Mouse (Mus musculus) forebrain, embryonic 12.5 days (tissue): ENCODE data around the gene Apoh. TPM values are rescaled to one million over a fixed set of nuclear protein-coding genes. Genes with fewer than 3 reads are reported as not detected.

ENCODE experiments used
- ATAC-seq: fragments of 200-750 bp; cut with Nextera tagmentation; 2 replicates; pipeline ENCODE4 v1.8.0; 2017; ENCODE audit warnings: moderate TSS enrichment; ENCODE audit not compliant: low FRiP score
- H3K27ac ChIP-seq: fragments of 300-500 bp; sonication (generic); 2 replicates; pipeline ENCODE4 v1.5.1; 2016; ENCODE audit warnings: mild to moderate bottlenecking
- H3K27me3 ChIP-seq: fragments of 300-500 bp; sonication (generic); 2 replicates; pipeline ENCODE4 v1.6.1; 2016; ENCODE audit warnings: mild to moderate bottlenecking
- H3K36me3 ChIP-seq: fragments of 300-500 bp; sonication (generic); replicated peaks from 2 replicates; pipeline ENCODE4 v1.6.1; 2016; ENCODE audit warnings: mild to moderate bottlenecking
- H3K4me1 ChIP-seq: fragments of 300-500 bp; sonication (generic); 2 replicates; pipeline ENCODE4 v1.6.1; 2016
- H3K4me2 ChIP-seq: fragments of 300-500 bp; sonication (generic); 2 replicates; pipeline ENCODE4 v1.6.1; 2016; ENCODE audit warnings: mild to moderate bottlenecking, moderate library complexity
- H3K4me3 ChIP-seq: fragments of 300-500 bp; sonication (generic); replicated peaks from 2 replicates; pipeline ENCODE4 v1.5.1; 2016; ENCODE audit warnings: mild to moderate bottlenecking
- H3K9ac ChIP-seq: fragments of 300-500 bp; sonication (generic); 2 replicates; pipeline ENCODE4 v1.6.1; 2016; ENCODE audit warnings: mild to moderate bottlenecking
- H3K9me3 ChIP-seq: fragments of 300-500 bp; sonication (generic); 2 replicates; pipeline ENCODE4 v1.6.1; 2016
- WGBS: fragments of 180-500 bp; shearing (Covaris S2); methylation state at CpG from one replicate; pipeline ENCODE4 v1.1.7; 2016; 5-methylcytosine and 5-hydroxymethylcytosine counted together
- polyA plus RNA-seq: library from polyadenylated mRNA; unstranded; fragments of >200 nt; fragmentation: Nextera tagmentation; extraction: Ambion mirVana; gene quantifications from 2 replicates; pipeline ENCODE4 v1.2.1, GENCODE M21; 2016

Apoh gene
- polyA plus RNA-seq, 1 experiment from 2014 or later = not detected

DNA sequence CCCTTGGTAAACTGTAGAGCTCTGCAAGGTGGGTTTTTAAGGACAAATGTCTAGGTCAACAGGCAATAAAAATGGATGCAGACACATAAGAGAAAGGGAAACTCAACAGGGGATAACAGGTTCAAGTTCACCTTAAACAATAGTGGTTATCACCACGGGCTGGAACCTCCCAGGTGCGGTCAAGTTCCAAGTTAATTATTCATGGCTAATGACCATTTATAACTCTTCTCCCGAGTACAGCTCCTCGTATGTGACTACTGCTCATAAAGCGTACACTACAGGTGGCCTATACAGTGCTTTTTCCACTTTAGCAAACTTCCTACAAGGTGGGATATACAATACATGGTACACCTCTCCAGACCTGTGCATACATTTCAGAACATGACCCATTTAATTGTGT, 33.4 kb upstream of the Apoh start:
- WGBS = 89% methylated on average over 5 of the region's 5 CpGs
- no peak overlapping the region for H3K9ac ChIP-seq
- H3K4me2 ChIP-seq = no peak overlapping the region
- H3K4me3 ChIP-seq = no peak overlapping the region
- ATAC-seq = no peak
- H3K4me1 ChIP-seq = no peaks in the 10 kb centered on the region
- no peak overlapping the region for H3K27ac ChIP-seq
- H3K36me3 ChIP-seq = no peaks in the 10 kb centered on the region
- H3K27me3 ChIP-seq = no peaks in the 10 kb centered on the region
- no peaks in the 10 kb centered on the region for H3K9me3 ChIP-seq

- H3K4me2 ChIP-seq = no peak overlapping the region
- no peaks in the 10 kb centered on the region for H3K9me3 ChIP-seq
- no peaks in the 10 kb centered on the region for H3K36me3 ChIP-seq
- 89% methylated on average over 2 of the region's 2 CpGs for WGBS
- H3K27ac ChIP-seq = no peak overlapping the region
- no peak overlapping the region for H3K4me3 ChIP-seq
- no peak for ATAC-seq
- no peak overlapping the region for H3K9ac ChIP-seq
- no peaks in the 10 kb centered on the region; the same call in 1 of the 2 replicates for H3K4me1 ChIP-seq
- H3K27me3 ChIP-seq = no peaks in the 10 kb centered on the region
These were observed 31.2 kb upstream of the Apoh start for GRCm38 (mm10) chr11:108311912-108312311.

- H3K27ac ChIP-seq = no peak overlapping the region
- H3K9me3 ChIP-seq = no peaks in the 10 kb centered on the region
- no peaks in the 10 kb centered on the region for H3K27me3 ChIP-seq
- ATAC-seq = no peak
- H3K36me3 ChIP-seq = no peaks in the 10 kb centered on the region
- no peak overlapping the region for H3K9ac ChIP-seq
- WGBS = 76% methylated on average over 5 of the region's 5 CpGs
- H3K4me3 ChIP-seq = no peak overlapping the region
- H3K4me1 ChIP-seq = no peaks in the 10 kb centered on the region; the same call in 1 of the 2 replicates
- no peak overlapping the region for H3K4me2 ChIP-seq
These were observed 30.6 kb upstream of the Apoh start for GRCm38 (mm10) chr11:108312516-108312915.

DNA sequence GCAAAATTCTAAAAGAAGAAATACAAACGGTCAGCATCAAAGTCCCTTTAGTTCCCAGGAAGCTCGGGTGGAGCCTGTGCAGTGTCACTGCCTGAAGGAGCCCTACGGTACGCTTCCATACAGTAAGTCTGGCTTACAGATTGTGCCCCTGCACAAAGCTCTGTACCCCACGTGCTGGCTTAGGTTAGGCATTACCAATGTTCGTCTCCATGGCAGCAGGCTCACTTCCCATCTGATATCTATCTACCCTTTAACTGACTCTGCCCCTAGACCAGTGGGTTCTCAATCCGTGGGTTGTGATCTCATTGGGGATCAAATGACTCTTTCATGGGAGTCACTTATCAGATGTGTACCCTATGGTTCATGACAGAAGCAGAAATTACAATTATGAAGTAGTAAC, 27.4 kb upstream of the Apoh start:
- Histone ChIP-seq H3K27ac (no peak overlapping the region), H3K9ac (no peak overlapping the region), H3K9me3 (no peaks in the 10 kb centered on the region), H3K4me3 (no peak overlapping the region), H3K4me1 (no peaks in the 10 kb centered on the region; the same call in 1 of the 2 replicates), H3K36me3 (no peaks in the 10 kb centered on the region), H3K4me2 (no peak overlapping the region), H3K27me3 (no peaks in the 10 kb centered on the region)
- 89% methylated on average over 7 of the region's 7 CpGs for WGBS
- no peak for ATAC-seq

- Histone ChIP-seq H3K4me2 (no peak overlapping the region), H3K36me3 (no peaks in the 10 kb centered on the region), H3K4me3 (no peak overlapping the region), H3K4me1 (no peaks in the 10 kb centered on the region; the same call in 1 of the 2 replicates), H3K27me3 (no peaks in the 10 kb centered on the region), H3K9ac (no peak overlapping the region), H3K27ac (no peak overlapping the region), H3K9me3 (no peaks in the 10 kb centered on the region)
- WGBS = 74% methylated on average over 6 of the region's 6 CpGs
- no peak for ATAC-seq
These were observed 25.3 kb upstream of the Apoh start for GRCm38 (mm10) chr11:108317878-108318277.

DNA sequence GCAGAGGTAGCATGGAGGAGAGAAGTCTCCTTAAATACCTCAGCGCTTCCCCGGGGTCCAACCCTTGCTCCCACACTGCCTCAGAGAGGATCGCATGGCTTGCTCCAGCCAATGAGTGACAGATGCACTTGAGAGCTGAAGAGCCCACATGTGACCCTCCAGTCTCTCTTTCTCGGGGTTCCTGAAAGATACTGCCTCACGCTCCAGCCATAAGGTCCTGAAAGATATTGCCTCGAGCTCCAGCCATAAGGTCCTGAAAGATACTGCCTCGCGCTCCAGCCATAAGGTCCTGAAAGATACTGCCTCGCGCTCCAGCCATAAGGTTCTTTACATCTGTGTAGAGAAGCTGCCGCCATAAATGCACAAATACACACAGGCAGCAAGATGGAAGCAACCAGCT, 24.0 kb upstream of the Apoh start:
- no peak overlapping the region for H3K27ac ChIP-seq
- H3K27me3 ChIP-seq = no peaks in the 10 kb centered on the region
- ATAC-seq = no peak
- H3K4me3 ChIP-seq = no peak overlapping the region
- 88% methylated on average over 11 of the region's 11 CpGs for WGBS
- no peak overlapping the region for H3K4me2 ChIP-seq
- H3K36me3 ChIP-seq = no peaks in the 10 kb centered on the region
- H3K9me3 ChIP-seq = no peaks in the 10 kb centered on the region
- H3K9ac ChIP-seq = no peak overlapping the region
- H3K4me1 ChIP-seq = no peaks in the 10 kb centered on the region; the same call in 1 of the 2 replicates

DNA sequence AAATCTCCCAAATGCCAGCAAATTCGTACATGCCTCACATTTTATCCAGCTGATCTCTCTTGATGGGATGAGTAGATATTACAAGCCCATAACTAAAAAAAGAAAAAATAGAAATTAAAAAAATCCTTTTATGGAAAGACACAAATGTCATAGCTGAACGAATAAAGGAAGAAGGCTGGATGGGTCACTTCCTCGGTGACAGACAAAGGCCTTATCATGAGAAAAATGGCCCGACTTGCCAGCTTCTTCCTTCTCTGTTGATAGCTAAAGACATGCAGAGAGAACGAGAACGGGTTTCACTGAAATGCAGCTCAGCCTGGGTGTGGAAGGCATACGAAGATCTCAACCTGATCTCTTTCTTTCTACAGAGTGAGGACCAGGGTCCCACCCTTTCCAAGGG, 22.6 kb upstream of the Apoh start:
- Histone ChIP-seq H3K27ac (no peak overlapping the region), H3K9me3 (no peaks in the 10 kb centered on the region), H3K36me3 (no peaks in the 10 kb centered on the region), H3K4me1 (no peaks in the 10 kb centered on the region; the same call in 1 of the 2 replicates), H3K9ac (no peak overlapping the region), H3K27me3 (no peaks in the 10 kb centered on the region), H3K4me3 (no peak overlapping the region), H3K4me2 (no peak overlapping the region)
- WGBS = 87% methylated on average over 7 of the region's 7 CpGs
- no peak for ATAC-seq

GRCm38 (mm10) chr11:108322156-108322555, 21.0 kb upstream of the Apoh start:
- no peak for ATAC-seq
- Histone ChIP-seq H3K4me3 (no peak overlapping the region), H3K36me3 (no peaks in the 10 kb centered on the region), H3K4me2 (no peak overlapping the region), H3K27me3 (no peaks in the 10 kb centered on the region; the same call in 1 of the 2 replicates), H3K9me3 (no peaks in the 10 kb centered on the region), H3K4me1 (no peaks in the 10 kb centered on the region), H3K9ac (no peak overlapping the region), H3K27ac (no peak overlapping the region)
- 88% methylated on average over 2 of the region's 2 CpGs for WGBS

DNA sequence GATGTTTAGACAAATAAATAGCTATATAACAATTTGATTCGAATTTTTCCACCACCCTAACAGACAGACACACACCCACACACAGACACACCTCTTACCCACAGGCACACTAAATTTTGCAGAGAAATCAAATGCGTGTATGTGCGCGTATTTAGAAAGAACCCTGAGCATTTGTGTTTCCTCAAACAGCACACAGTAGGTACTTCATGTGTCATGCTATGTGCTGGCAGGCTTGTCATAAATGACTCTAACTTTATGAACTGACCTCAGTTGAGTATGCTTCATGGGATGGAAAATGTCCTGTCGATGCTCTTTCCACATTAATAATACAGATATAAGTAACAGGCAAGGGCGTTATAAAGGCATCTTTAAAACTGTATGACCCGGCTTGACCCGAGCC, 17.2 kb upstream of the Apoh start:
- Histone ChIP-seq H3K27me3 (no peaks in the 10 kb centered on the region; the same call in 1 of the 2 replicates), H3K4me2 (no peak overlapping the region), H3K4me1 (no peaks in the 10 kb centered on the region), H3K27ac (no peak overlapping the region), H3K9me3 (no peaks in the 10 kb centered on the region), H3K36me3 (no peaks in the 10 kb centered on the region), H3K4me3 (no peak overlapping the region), H3K9ac (no peak overlapping the region)
- ATAC-seq = no peak
- 90% methylated on average over 8 of the region's 8 CpGs for WGBS

DNA sequence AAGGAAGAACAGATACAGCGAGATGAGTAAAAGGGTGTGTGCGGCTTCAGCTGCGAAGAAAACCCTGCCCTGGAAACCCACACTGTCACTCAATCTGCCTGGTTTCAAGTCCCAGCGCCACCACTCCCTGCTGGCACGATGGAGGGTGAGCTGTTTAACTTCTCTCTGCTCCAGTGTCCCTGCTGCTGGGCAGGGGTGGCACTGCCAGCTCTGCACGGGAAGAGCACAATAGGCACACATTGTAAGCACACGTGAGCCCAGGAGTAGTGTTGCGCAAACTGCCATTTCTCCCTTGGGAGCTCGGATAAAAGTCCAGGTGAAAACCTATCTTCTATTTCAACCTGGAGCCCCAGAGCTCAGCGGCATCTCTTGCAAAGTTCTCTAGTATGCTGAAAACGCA, 12.3 kb upstream of the Apoh start:
- ATAC-seq = no peak
- Histone ChIP-seq H3K9me3 (no peaks in the 10 kb centered on the region), H3K36me3 (no peaks in the 10 kb centered on the region), H3K4me1 (peaks cover 11% of the 10 kb centered on the region), H3K4me2 (no peak overlapping the region), H3K27ac (no peak overlapping the region), H3K27me3 (no peaks in the 10 kb centered on the region; the same call in 1 of the 2 replicates), H3K4me3 (no peak overlapping the region), H3K9ac (no peak overlapping the region)
- 91% methylated on average over 11 of the region's 11 CpGs for WGBS

GRCm38 (mm10) chr11:108333006-108333405, 10.1 kb upstream of the Apoh start:
- no peaks in the 10 kb centered on the region for H3K9me3 ChIP-seq

DNA sequence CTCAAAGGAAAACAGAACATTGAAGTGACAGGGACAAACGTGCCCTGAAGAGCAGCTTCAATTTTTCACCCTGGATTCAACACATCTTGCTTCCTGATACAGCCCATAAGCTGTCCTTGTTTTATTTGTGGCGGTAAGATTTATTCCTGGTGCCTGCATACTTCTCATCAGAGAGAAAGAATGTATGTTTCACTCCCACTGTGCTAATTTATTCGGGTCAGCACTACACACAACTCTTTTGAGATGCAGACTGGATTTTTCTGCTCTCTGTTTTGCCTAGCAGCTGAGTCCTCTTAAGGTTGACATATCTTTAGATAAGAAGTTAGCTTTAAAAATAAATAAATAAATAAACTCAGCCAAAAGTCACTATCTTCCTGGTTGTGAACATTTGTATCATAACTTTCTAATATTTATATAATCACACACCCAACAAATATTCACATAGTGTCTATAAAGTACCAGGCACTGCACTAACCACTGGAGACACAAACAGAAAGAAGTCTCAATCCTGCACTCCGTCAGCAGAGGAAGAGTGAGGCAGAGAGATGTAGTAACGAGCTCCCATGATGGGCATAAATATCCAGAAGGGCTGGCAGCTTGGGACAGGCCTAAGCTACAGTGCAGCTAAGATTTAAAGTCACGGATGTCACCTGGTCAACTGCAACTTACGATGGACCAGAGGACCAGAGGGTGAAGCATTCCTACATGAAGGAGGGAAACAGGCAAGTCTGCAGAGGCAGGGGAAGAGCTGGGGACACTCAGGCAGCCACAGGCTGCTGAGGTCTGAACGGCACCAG, 9.4 kb upstream of the Apoh start:
- Histone ChIP-seq H3K4me3 (no peak overlapping the region), H3K36me3 (no peaks in the 10 kb centered on the region), H3K9me3 (no peaks in the 10 kb centered on the region), H3K4me2 (no peak overlapping the region), H3K27ac (peak overlapping the region; percentile 26; the same call in 1 of the 2 replicates), H3K27me3 (no peaks in the 10 kb centered on the region; the same call in 1 of the 2 replicates), H3K4me1 (peaks cover 11% of the 10 kb centered on the region), H3K9ac (no peak overlapping the region)
- no peak for ATAC-seq
- 59% methylated on average over 8 of the region's 8 CpGs for WGBS

More at GRCm38 (mm10) chr11:108333006-108333405, 10.1 kb upstream of the Apoh start:
- Histone ChIP-seq H3K4me2 (no peak overlapping the region), H3K4me1 (peaks cover 11% of the 10 kb centered on the region), H3K27me3 (no peaks in the 10 kb centered on the region; the same call in 1 of the 2 replicates), H3K4me3 (no peak overlapping the region), H3K27ac (no peak overlapping the region), H3K9ac (no peak overlapping the region), H3K36me3 (no peaks in the 10 kb centered on the region)
- 54% methylated on average over 5 of the region's 5 CpGs for WGBS
- no peak for ATAC-seq

DNA sequence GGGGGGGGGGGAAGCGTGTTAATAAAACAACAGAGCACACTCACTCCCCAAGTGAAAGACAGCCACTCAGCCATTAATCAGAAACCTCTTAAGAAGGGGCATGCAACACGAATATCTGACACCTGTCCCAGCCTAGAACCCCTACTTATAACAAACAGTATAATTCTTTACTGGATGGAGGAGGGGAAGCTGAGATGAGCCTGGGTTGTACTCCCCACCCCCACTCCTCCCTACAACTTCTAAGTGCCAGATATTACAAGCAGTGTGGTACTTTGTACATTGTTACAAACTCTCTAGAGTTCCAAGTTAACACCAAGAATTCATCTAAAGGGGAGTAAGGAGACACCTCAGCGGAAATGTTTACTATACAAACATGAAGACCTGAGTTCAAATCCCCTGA, 8.5 kb upstream of the Apoh start:
- WGBS = 81% methylated on average over 3 of the region's 3 CpGs
- no peak overlapping the region for H3K4me3 ChIP-seq
- H3K27me3 ChIP-seq = no peaks in the 10 kb centered on the region; the same call in 1 of the 2 replicates
- peaks cover 11% of the 10 kb centered on the region for H3K4me1 ChIP-seq
- ATAC-seq = no peak
- H3K36me3 ChIP-seq = no peaks in the 10 kb centered on the region
- H3K9ac ChIP-seq = no peak overlapping the region
- H3K27ac ChIP-seq = no peak overlapping the region
- H3K4me2 ChIP-seq = no peak overlapping the region
- no peaks in the 10 kb centered on the region for H3K9me3 ChIP-seq
